Mouse (Mus musculus) olfactory bulb, adult 2 months (tissue): ENCODE measurements around the gene Dapl1. TPM values are rescaled to one million over a fixed set of nuclear protein-coding genes. Genes with fewer than 3 reads are reported as not detected.

Experiments
- H3K27ac ChIP-seq: fragments of 200-500 bp; 2 replicates; pipeline ENCODE4 v1.5.1; 2012; ENCODE audit warnings: low read depth, low read length; ENCODE audit not compliant: insufficient read depth
- H3K4me1 ChIP-seq: fragments of 200-500 bp; 2 replicates; pipeline ENCODE4 v1.6.1; 2012; ENCODE audit warnings: low read length; ENCODE audit not compliant: control insufficient read depth, insufficient read depth
- H3K4me3 ChIP-seq: fragments of 200-500 bp; 2 replicates; pipeline ENCODE4 v1.5.1; 2012; ENCODE audit warnings: mild to moderate bottlenecking, low read depth, low read length, moderate library complexity; ENCODE audit not compliant: insufficient read depth
- CTCF ChIP-seq: fragments of 200-500 bp; IDR thresholded peaks from 2 replicates; pipeline ENCODE4 v1.5.1; 2012; ENCODE audit warnings: low read depth, mild to moderate bottlenecking, low read length, moderate library complexity; ENCODE audit not compliant: insufficient read depth
- POLR2A ChIP-seq: fragments of 200-500 bp; IDR thresholded peaks from 2 replicates; pipeline ENCODE4 v1.6.1; 2012; ENCODE audit warnings: mild to moderate bottlenecking, low read depth, low read length, moderate library complexity; ENCODE audit not compliant: insufficient read depth
- WGBS: fragments of 180-500 bp; shearing (Covaris S2); methylation state at CpG from one replicate; pipeline ENCODE4 v1.1.7; 2018; 5-methylcytosine and 5-hydroxymethylcytosine counted together
- polyA plus RNA-seq: library from polyadenylated mRNA; stranded (reverse); fragments of >200 nt; gene quantifications from 2 replicates; pipeline ENCODE4 v1.2.4, GENCODE M21; 2012; ENCODE audit warnings: low replicate concordance; ENCODE audit not compliant: missing spikeins, insufficient read depth, insufficient read length

Dapl1 gene
- polyA plus RNA-seq, 1 experiment = not detected

DNA sequence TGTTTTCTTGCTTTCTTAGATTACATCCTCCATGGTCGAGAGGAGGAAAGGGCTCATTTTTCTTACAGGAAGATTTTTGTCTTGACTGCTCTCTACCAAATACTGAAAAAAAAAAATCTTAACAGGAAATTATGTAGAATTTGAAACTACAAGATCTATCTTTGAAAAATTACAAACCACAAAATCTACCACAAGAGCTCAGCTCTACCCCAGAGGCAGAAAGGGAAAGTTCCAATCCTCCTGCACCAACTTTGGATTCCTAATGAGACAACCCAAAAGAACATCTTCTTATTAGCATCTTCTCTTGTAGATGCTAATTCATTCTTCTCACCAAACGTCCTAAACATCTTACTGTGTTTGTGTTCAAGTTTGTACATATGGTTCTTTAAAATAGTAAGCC is 3.8 kb downstream of the Dapl1 start:
- H3K27ac ChIP-seq = no peak overlapping the region
- H3K4me1 ChIP-seq = no peaks in the 10 kb centered on the region
- no peak overlapping the region for H3K4me3 ChIP-seq
- 77% methylated on average over 2 of the region's 2 CpGs for WGBS
- no peak for TF ChIP-seq CTCF
- no peak for TF ChIP-seq POLR2A

GRCm38 (mm10) chr2:59490353-59490752 is 5.9 kb downstream of the Dapl1 start:
- TF ChIP-seq CTCF (no peak), POLR2A (no peak)
- 80% methylated on average over 7 of the region's 7 CpGs for WGBS
- Histone ChIP-seq H3K4me3 (no peak overlapping the region), H3K27ac (no peak overlapping the region), H3K4me1 (no peaks in the 10 kb centered on the region)

- no peak for TF ChIP-seq CTCF
- TF ChIP-seq POLR2A = no peak
- H3K27ac ChIP-seq = no peak overlapping the region
- WGBS = 43% methylated on average over 13 of the region's 13 CpGs
- no peaks in the 10 kb centered on the region; the same call in 1 of the 2 replicates for H3K4me1 ChIP-seq
- no peak overlapping the region for H3K4me3 ChIP-seq
Observed at GRCm38 (mm10) chr2:59493445-59494085, 9.1 kb downstream of the Dapl1 start.

- Histone ChIP-seq H3K4me3 (no peak overlapping the region), H3K4me1 (no peaks in the 10 kb centered on the region; the same call in 1 of the 2 replicates), H3K27ac (no peak overlapping the region)
- WGBS = 92% methylated on average over 8 of the region's 8 CpGs
- TF ChIP-seq CTCF = no peak
- no peak for TF ChIP-seq POLR2A
Observed at GRCm38 (mm10) chr2:59499146-59499545, 14.7 kb downstream of the Dapl1 start.

- 71% methylated on average over 2 of the region's 2 CpGs for WGBS
- no peaks in the 10 kb centered on the region; the same call in 1 of the 2 replicates for H3K4me1 ChIP-seq
- TF ChIP-seq POLR2A = no peak
- no peak for TF ChIP-seq CTCF
- H3K4me3 ChIP-seq = no peak overlapping the region
- H3K27ac ChIP-seq = no peak overlapping the region
Observed at GRCm38 (mm10) chr2:59499717-59500116, 15.3 kb downstream of the Dapl1 start.

DNA sequence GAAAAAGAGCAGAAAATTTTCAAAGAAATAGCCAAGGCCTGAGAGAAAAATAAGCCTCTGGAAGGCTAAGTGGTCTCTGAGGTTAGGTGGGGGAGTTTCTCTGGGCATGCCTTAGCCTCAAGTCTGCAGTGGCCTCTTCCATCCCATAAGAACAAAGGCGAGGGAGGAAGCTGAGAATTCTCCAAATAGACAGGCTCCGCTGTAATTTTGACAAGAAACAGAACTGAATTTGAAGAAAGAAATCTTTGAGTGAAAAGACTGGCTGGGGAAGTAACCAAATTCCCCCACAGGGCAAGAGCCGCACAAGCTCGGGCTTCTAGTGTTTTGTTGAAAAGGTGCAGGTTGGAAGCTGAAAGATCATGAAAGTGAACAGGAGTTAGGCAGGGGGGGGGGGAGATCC is 24.6 kb downstream of the Dapl1 start:
- Histone ChIP-seq H3K4me3 (no peak overlapping the region), H3K4me1 (no peaks in the 10 kb centered on the region; the same call in 1 of the 2 replicates), H3K27ac (no peak overlapping the region)
- 85% methylated on average over 4 of the region's 4 CpGs for WGBS
- no peak for TF ChIP-seq POLR2A
- TF ChIP-seq CTCF = no peak

- Histone ChIP-seq H3K4me3 (no peak overlapping the region), H3K4me1 (no peaks in the 10 kb centered on the region; the same call in 1 of the 2 replicates), H3K27ac (no peak overlapping the region)
- TF ChIP-seq POLR2A = no peak
- no peak for TF ChIP-seq CTCF
- WGBS = 55% methylated on average over 9 of the region's 9 CpGs
Observed at GRCm38 (mm10) chr2:59510416-59510815, 26.0 kb downstream of the Dapl1 start.

- Histone ChIP-seq H3K27ac (no peak overlapping the region), H3K4me1 (no peaks in the 10 kb centered on the region; the same call in 1 of the 2 replicates), H3K4me3 (no peak overlapping the region)
- TF ChIP-seq CTCF = no peak
- TF ChIP-seq POLR2A = no peak
- 77% methylated on average over 6 of the region's 6 CpGs for WGBS
Observed at GRCm38 (mm10) chr2:59510882-59511281, 26.4 kb downstream of the Dapl1 start.

DNA sequence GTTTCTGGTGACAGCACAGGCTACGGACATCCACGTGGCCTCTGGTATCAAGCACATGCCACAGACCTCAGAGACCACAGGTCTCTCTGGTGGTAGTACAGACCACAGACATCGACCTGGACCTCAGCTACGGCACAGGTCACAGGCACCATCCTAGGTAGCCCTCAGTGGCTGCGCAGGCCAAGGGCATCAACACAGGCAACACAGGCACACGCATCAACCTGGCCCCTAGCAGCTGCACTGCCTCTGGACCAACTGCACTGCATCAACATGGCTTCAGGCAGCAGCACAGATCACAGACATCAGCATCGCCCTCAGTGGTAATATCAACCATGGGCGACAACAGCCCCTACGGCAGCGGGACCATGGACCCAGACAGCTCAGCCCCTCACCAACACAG is 36.2 kb downstream of the Dapl1 start:
- 97% methylated on average over 10 of the region's 10 CpGs for WGBS

GRCm38 (mm10) chr2:59522079-59522684 is 37.7 kb downstream of the Dapl1 start:
- H3K27ac ChIP-seq = no peak overlapping the region
- peak overlapping the region; percentile 33 for H3K4me3 ChIP-seq
- 11% methylated on average over 19 of the region's 19 CpGs for WGBS
- H3K4me1 ChIP-seq = 0 out of 2 replicates have a peak, but pooled peaks cover 3% of the 10 kb centered on the region
- TF ChIP-seq POLR2A = no peak
- no peak for TF ChIP-seq CTCF

More for the DNA sequence above, 36.2 kb downstream of the Dapl1 start:
- TF ChIP-seq POLR2A = no peak
- TF ChIP-seq CTCF = no peak
- 0 out of 2 replicates have a peak, but pooled peaks cover 3% of the 10 kb centered on the region for H3K4me1 ChIP-seq
- H3K4me3 ChIP-seq = no peak overlapping the region
- no peak overlapping the region for H3K27ac ChIP-seq
